Mouse (Mus musculus): ENCODE results near the gene Abcc5.

DNA sequence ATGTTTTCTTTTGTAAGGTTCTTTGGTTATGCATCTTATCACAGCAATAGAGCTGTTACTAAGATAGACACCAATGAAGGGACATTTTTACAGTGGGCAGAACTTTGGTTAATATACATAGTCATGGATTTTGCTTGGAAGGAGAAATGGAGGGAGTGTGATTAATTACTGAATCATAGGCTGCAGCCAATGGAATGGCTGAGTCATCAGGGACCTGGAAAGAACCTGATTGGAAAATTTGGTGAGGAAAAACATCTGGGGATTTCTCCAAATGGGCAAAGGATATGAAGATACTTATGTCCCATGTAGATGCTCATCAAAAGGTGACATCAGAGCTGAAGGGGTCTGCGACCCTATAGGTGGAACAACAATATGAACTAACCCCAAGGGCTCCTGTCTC is 72.2 kb downstream of the Abcc5 start:
- TF ChIP-seq CTCF (IDR thresholded peaks at IDR 0.05; ENCODE audit: low read depth): no peak
- TF ChIP-seq EP300 (IDR thresholded peaks at IDR 0.05; ENCODE audit: low read depth): no peak
